Mouse (Mus musculus): ENCODE measurements around the gene Ubtd1.
"Not testable (repeated sequence)": the region's sequence is repeated elsewhere in the genome, so short reads cannot be mapped to it uniquely, and the experiment has no call there.

The Ubtd1 gene

GRCm38 (mm10) chr19:42071221-42071620, 89.7 kb downstream of the Ubtd1 start:
- no peak for DNase-seq

GRCm38 (mm10) chr19:42071886-42072608, 90.5 kb downstream of the Ubtd1 start:
- DNase-seq, result no peak

- DNase-seq, result no peak
Observed at GRCm38 (mm10) chr19:42072802-42073201, 91.2 kb downstream of the Ubtd1 start.

DNA sequence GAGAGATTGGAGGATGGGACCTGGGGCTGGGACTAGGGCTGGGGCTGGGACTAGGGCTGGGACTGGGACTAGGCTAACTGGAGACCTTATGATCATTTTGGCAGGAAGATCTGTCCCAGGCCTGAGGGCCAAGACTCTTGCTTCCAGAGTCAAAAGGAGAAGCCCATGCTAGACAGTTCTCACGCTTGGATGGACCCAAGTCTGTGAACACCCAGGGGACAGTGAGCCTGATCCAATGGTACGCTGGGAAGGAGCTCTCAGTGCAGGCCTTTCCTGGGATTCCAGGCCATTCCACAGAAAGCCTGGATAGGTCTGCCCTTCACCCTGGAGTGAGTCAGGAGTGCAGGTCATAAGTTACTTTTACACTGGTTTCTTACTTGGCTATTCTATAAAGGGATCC, 93.5 kb downstream of the Ubtd1 start:
- DNase-seq, result no peak

DNA sequence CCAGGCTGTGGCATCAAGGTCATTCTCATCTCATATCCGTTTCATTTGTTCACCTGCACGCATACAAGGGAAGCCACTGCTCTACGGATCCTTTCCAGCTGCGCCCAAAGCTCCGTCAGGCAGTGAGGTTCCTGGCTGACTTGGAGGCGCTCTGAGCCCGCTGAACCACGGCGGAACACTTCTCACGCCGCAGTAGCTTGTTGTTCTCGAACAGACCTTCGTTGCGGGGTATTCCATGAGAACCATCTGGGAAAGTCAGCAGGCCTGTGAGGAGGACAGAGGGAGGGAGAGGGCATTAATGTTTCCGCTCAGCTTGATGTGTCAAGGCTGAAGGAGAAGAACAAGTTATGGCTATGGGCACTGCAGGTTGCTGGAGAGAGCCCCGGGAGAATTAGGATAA, 94.4 kb downstream of the Ubtd1 start:
- no peak for DNase-seq

DNA sequence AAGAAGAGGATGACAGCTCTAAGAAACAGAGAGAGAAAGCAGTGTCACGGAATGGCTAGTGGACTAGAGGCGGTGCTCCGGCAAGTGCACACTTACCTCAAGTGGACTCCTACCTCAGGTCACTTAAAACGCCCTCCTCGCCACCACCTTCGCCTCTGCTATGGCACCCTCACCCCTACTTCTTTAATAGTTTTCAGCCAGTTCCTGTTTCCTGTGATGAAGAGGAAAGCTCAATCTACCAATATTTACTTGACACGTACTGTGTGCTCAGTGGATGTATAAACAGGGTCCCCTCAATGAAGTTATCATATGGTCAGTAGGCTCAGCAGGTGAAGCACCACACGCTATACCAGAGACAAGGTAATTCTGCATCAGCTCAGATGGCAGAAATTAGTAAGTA, 97.0 kb downstream of the Ubtd1 start:
- DNase-seq, result no peak

DNA sequence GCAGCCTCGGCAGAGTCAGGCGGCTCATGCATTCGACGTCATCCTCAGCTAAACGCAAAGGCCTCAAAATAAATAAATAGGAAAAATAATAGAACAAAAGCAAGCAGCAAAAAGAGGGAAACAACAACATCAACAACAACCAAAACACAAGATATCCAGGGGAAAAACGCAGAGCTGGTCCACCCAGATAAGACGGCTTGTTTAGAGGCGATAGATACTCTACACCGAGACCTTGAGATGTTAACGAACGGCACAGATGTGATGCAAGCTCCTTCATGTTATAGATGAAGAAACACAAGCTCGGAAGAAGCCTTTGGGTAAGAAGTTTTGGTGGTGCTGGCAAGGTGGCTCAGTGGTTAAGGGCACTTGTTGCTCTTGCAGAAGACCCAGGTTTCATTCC, 97.4 kb downstream of the Ubtd1 start:
- DNase-seq, result no peak

DNA sequence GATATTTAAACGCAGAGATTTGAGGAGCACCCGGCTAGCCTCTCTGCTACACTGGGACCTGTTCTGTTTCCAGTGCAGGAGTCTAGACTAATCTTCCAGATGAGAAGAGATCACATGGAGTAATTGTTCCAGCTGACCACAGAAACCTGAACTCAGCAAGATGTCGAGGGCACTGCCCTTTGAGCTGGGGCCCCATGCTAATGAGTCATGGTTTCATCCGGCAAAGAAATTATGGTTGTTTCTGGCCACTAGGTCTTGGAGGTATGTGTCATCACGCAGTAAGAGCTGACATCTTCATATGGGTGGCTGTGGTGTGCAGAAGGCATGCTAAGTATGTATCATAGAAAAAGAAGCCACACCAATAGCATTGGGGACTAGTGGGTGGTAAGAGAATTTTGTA, 98.4 kb downstream of the Ubtd1 start:
- DNase-seq, result no peak

- DNase-seq, result no peak
Observed at GRCm38 (mm10) chr19:42080469-42080868, 98.9 kb downstream of the Ubtd1 start.

DNA sequence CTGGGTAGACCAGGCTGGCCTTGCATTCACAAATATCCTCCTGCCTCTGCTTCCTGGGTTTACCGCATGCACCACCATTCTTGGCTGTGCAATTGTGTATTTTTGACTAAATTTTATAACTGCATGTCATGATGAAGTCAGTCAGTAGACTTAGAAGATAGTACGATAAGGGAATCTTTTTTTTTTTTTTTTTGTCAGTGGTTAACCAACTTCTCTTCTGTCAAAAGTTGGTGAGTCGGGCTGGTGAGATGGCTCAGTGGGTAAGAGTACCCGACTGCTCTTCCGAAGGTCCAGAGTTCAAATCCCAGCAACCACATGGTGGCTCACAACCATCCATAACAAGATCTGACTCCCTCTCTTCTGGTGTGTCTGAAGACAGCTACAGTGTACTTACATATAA, 100.0 kb downstream of the Ubtd1 start:
- DNase-seq, result not testable (repeated sequence)
